Mouse (Mus musculus) gastrocnemius, adult 18-20 months (tissue): ENCODE measurements at regions not wholly inside any gene's neighbourhood (a gene's known extent, or its start where the extent isn't known, plus 50 kb on each side); places are given as distances from the start of the nearest gene placed in this dataset.

Experiments used
- DNase-seq: peaks from one replicate; pipeline ENCODE4 v3.0.0; 2021; ENCODE audit warnings: low spot score

- DNase-seq = peak; percentile 2
Measured at GRCm38 (mm10) chr15:61007461-61008059, 84.7 kb upstream of the A1bg start.

- peak; percentile 14 for DNase-seq
Measured at GRCm38 (mm10) chr15:61006608-61007007, 83.8 kb upstream of the A1bg start.

GRCm38 (mm10) chr15:60993971-60994690 is 71.3 kb upstream of the A1bg start:
- no peak for DNase-seq

- no peak for DNase-seq
Measured at GRCm38 (mm10) chr15:60993394-60993793, 70.6 kb upstream of the A1bg start.

DNA sequence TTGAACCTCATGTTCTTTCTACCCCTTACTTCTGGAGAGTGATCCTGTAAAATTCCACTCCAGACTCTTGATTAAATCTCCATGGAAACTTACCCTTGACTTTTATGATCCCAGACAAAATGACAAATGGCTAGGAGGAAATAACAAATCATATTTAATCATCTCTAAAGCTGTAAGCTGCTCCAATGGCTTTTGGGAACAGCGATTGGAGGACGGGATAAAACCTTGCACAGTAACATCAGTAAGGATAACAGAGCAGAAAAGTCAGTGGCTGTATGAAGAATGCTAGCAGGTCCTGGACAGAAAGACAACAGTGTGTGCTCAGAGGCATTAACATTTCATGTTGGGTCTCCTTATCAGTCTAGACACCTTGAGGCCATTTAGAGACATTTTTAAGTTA is 59.8 kb upstream of the A1bg start:
- no peak for DNase-seq
